Comparison of ENCODE assay signal across 4 mouse cellular contexts in the genomic region with DNA sequence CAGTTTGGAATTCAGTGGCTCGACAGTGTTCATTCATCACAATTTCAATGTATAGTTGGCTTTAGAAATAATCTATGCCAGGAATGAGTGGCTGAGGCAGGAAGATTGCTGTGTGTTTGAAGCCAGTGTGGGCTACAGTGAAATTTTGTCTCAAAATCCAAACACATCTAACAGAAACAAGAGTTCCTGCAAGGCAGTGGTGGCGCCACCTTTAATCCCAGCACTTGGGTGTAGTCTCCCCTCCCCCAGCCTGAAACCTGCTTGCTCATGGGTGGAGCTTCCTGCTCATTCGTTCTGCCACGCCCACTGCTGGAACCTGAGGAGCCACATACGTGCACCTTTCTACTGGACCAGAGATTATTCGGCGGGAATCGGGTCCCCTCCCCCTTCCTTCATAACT. TPM values are rescaled to one million over a fixed set of nuclear protein-coding genes. Genes with fewer than 3 reads are reported as not detected.
"Had no signal": no experiment of that assay in that cellular context is flagged by ENCODE, and none has a peak within 500 bp of the region (broad histone marks: within the 10 kb centered on the region; RNA-seq: fewer than 3 reads in every experiment).

No protein-coding gene starts in this region.

RNA-seq across cellular contexts. Expression of gene 4931422A03Rik, which starts 40.6 kb away (rescaled TPM):
- polyA plus RNA-seq: cortical plate, adult 2 months; erythroblast, embryonic 14.5 days; frontal cortex, adult 2 months; heart, adult 2 months had no signal
